Mouse (Mus musculus) heart, adult 2 months (tissue): ENCODE results near the gene Plin1. TPM values are rescaled to one million over a fixed set of nuclear protein-coding genes. Genes with fewer than 3 reads are reported as not detected.

Experiments used
- DNase-seq, 2 experiments: peaks; one replicate each; pipeline ENCODE4 v3.0.0; 2021
- H3K27ac ChIP-seq: fragments of 200-600 bp; 2 replicates; pipeline ENCODE4 v1.8.1; 2022
- H3K27me3 ChIP-seq: fragments of 200-500 bp; 2 replicates; pipeline ENCODE4 v1.6.1; 2012; ENCODE audit warnings: mild to moderate bottlenecking, low read length, inconsistent platforms, mixed read lengths; ENCODE audit not compliant: control insufficient read depth, insufficient read depth
- H3K36me3 ChIP-seq: fragments of 200-500 bp; 2 replicates; pipeline ENCODE4 v1.6.1; 2012; ENCODE audit warnings: low read length, inconsistent platforms; ENCODE audit not compliant: control insufficient read depth, insufficient read depth
- H3K4me1 ChIP-seq: fragments of 200-500 bp; 2 replicates; pipeline ENCODE4 v1.6.1; 2011; ENCODE audit warnings: low read length; ENCODE audit not compliant: control insufficient read depth, insufficient read depth
- H3K4me3 ChIP-seq: fragments of 200-600 bp; 2 replicates; pipeline ENCODE4 v1.8.1; 2022
- H3K79me2 ChIP-seq: fragments of 200-500 bp; replicated peaks from 2 replicates; pipeline ENCODE4 v1.6.1; 2012; ENCODE audit warnings: mild to moderate bottlenecking, inconsistent platforms, low read length, moderate library complexity, mixed read lengths; ENCODE audit not compliant: control insufficient read depth, insufficient read depth
- H3K9ac ChIP-seq: fragments of 200-500 bp; 2 replicates; pipeline ENCODE4 v1.6.1; 2012; ENCODE audit warnings: low read depth, mild to moderate bottlenecking, control low read depth, inconsistent platforms, low read length, mixed read lengths
- CTCF ChIP-seq: fragments of 200-600 bp; IDR thresholded peaks from 2 replicates; pipeline ENCODE4 v1.8.1; 2022; ENCODE audit warnings: antibody characterized with exemption, mild to moderate bottlenecking, moderate library complexity
- EP300 ChIP-seq: fragments of 200-500 bp; IDR thresholded peaks from 2 replicates; pipeline ENCODE4 v1.6.1; 2011; ENCODE audit warnings: low read depth, low read length, control low read depth; ENCODE audit not compliant: insufficient read depth
- POLR2A ChIP-seq: fragments of 200-500 bp; IDR thresholded peaks from 2 replicates; pipeline ENCODE4 v1.6.1; 2011; ENCODE audit warnings: mild to moderate bottlenecking, low read depth, low read length, control low read depth; ENCODE audit not compliant: insufficient read depth
- WGBS: fragments of 180-500 bp; shearing (Covaris S2); methylation state at CpG from one replicate; pipeline ENCODE4 v1.1.7; 2018; 5-methylcytosine and 5-hydroxymethylcytosine counted together
- intact Hi-C: fragments of 180-260 bp; cut with DNase I; formaldehyde crosslinking; loops from one replicate; pipeline ENCODE4 v1.15.1; 2025
- polyA plus RNA-seq: library from polyadenylated mRNA; depleted of rRNA; stranded (reverse); fragments of >200 nt; gene quantifications from 2 replicates; pipeline ENCODE4 v1.2.3, GENCODE M21; 2012
- total RNA-seq, 2 experiments: library from RNA; stranded (reverse); gene quantifications; 2 replicates each; pipeline ENCODE4 v1.2.3; 2021

The Plin1 gene
- total and polyA plus RNA-seq, 3 experiments, result 6.8 to 55.2 (median 10.4) TPM

DNA sequence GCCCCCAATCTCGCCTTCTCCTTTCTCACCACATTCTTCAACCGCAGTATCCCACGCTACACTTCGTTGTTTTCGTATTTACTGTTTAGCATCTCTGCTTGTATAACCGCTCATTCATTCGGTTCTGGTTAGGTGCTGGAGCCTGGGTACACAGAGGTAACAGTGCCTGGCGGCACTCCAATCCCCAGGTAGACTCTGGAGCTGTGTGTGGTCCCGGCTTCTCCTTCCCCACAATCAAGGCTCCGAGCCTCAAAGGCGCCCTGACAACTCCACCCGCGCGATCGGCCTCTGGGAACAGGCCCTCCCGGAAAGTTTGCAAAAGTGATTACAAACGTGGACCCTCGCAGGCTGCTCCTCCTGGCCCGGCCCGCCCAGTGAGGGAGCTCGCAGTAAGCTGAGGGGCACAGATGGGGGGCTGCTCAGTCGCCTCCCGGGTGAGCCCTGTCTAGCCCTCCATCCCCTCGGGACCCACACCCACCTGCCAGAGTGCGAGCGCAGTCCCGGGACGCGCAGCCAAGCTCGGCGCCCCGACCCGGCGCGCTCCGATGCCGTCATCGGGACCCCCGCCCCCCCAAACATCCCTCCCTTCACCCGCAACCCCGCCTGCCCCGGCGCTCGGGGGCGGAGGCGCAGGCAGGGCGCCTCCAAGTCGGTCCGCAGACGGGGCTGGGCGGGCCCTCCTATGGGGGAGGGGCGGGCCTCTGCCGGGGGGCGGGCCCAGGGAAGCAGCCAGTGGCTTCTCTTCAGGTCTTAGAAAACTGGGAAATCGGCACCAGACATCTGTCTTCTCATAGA lies 17.3 kb downstream of the Plin1 start, which contains the start of gene Kif7:
TSS of gene Kif7 (minus strand) at position 534 of the 795 bp plus-strand sequence.
- Histone ChIP-seq H3K9ac (peak within 1 kb of the TSS; percentile 86), H3K4me1 (no peaks in the 10 kb centered on the region; the same call in 1 of the 2 replicates), H3K4me3 (peak within 1 kb of the TSS; percentile 80), H3K36me3 (no peaks in the 10 kb centered on the region), H3K27me3 (no peaks in the 10 kb centered on the region), H3K27ac (no peak within 1 kb of the TSS; the same call in 1 of the 2 replicates), H3K79me2 (no peaks in the 10 kb centered on the region)
- peak; percentile 87 for DNase-seq
- TF ChIP-seq EP300 (no peak), POLR2A (no peak), CTCF (no peak)
- 2% methylated on average over 44 of the region's 55 CpGs for WGBS
- intact Hi-C loops, result no loop called here

GRCm38 (mm10) chr7:79710831-79711230 lies 21.9 kb downstream of the Plin1 start:
- no peak for DNase-seq
- Histone ChIP-seq H3K4me3 (no peak overlapping the region), H3K27me3 (peaks cover 5% of the 10 kb centered on the region; the same call in 1 of the 2 replicates), H3K79me2 (no peaks in the 10 kb centered on the region), H3K4me1 (no peaks in the 10 kb centered on the region; the same call in 1 of the 2 replicates), H3K27ac (no peak overlapping the region), H3K36me3 (no peaks in the 10 kb centered on the region), H3K9ac (no peak overlapping the region)
- intact Hi-C loops, result no loop called here
- WGBS, result 69% methylated on average over 17 of the region's 17 CpGs
- TF ChIP-seq POLR2A, result no peak
- no peak for TF ChIP-seq CTCF
- TF ChIP-seq EP300, result no peak

DNA sequence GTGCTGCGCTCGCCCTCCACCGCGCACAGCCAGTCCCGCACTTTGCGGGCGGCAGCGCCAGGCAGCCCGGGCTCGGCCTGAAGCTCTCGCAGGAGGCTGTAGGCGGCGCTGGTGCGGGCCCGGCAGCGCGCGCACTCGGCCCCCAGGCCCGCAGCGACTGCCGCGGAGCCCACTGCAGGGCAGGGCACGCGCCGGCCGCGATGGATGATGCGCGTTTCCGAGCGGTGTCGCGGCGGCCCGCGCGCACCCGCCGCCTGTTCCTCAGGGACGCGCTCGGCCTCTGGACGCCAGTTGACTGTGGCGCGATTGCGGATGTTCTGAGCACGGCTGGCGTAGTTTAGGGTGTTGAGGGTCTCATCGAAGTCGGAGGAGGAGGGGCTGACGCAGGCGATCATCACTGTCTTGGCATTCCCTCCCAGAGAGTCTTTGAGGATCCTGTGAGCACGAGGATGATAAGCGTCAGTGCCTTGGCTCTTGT lies 22.5 kb downstream of the Plin1 start:
- no peak for TF ChIP-seq POLR2A
- TF ChIP-seq CTCF, result peak; percentile 62
- no peak for TF ChIP-seq EP300
- Histone ChIP-seq H3K36me3 (no peaks in the 10 kb centered on the region), H3K4me3 (peak overlapping the region; percentile 7; the same call in 1 of the 2 replicates), H3K4me1 (no peaks in the 10 kb centered on the region), H3K79me2 (no peaks in the 10 kb centered on the region), H3K27me3 (peaks cover 5% of the 10 kb centered on the region; the same call in 1 of the 2 replicates), H3K9ac (peak overlapping the region; percentile 55; the same call in 1 of the 2 replicates), H3K27ac (no peak overlapping the region)
- no peak for DNase-seq
- WGBS, result 14% methylated on average over 55 of the region's 55 CpGs
- intact Hi-C loops, result no loop called here

DNA sequence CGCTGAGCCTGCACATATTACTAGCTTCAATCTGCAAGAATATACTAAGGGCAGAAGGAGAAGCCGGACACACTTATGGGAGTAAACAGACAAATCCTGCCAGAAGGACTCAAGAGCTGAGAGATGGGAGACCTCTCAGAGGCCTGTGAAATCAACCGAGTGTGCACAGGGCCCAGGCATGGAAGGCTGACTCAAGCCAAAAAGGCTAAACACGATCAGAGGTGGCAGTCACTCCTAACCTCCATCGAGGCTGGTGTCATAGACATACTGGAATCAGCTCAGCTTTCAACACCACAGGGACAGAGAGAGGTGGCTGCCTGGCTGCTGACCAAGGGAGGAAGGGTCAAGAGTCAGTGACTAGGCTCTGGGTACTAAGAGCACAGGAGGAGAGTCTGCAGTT lies 27.5 kb downstream of the Plin1 start:
- no peaks in the 10 kb centered on the region for H3K4me1 ChIP-seq
- 77% methylated on average over 5 of the region's 5 CpGs for WGBS
- H3K27me3 ChIP-seq, result peaks cover 3% of the 10 kb centered on the region; the same call in 1 of the 2 replicates
- no peak for TF ChIP-seq CTCF
- TF ChIP-seq POLR2A, result no peak
- DNase-seq, result no peak
- H3K9ac ChIP-seq, result no peak overlapping the region
- no peak overlapping the region for H3K4me3 ChIP-seq
- H3K79me2 ChIP-seq, result no peaks in the 10 kb centered on the region
- intact Hi-C loops, result no loop called here
- H3K27ac ChIP-seq, result no peak overlapping the region
- H3K36me3 ChIP-seq, result no peaks in the 10 kb centered on the region

DNA sequence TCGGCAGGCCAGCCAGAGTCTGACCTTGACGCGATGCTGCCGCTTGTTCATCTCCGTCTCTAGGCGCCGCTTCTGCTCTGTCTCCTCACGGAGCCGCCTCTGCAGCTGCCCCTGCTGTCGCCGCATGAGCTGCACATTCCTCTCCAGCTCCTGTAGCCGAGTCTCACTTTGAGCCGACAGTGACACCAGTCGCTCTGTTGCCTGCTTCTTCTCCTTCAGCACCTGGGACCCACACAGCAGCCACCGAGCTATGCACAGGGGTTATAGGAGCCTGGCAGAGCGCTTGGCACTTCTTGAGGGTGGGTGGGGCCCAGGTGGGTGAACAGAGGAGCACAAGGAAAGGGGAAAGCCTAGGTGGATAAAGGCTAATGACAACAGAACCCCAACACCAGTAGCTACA lies 29.9 kb downstream of the Plin1 start:
- TF ChIP-seq CTCF, result no peak
- intact Hi-C loops, result no loop called here
- H3K9ac ChIP-seq, result no peak overlapping the region
- 70% methylated on average over 16 of the region's 16 CpGs for WGBS
- no peak overlapping the region for H3K27ac ChIP-seq
- no peaks in the 10 kb centered on the region for H3K27me3 ChIP-seq
- no peaks in the 10 kb centered on the region for H3K36me3 ChIP-seq
- no peaks in the 10 kb centered on the region for H3K79me2 ChIP-seq
- H3K4me3 ChIP-seq, result no peak overlapping the region
- H3K4me1 ChIP-seq, result no peaks in the 10 kb centered on the region
- no peak for DNase-seq

DNA sequence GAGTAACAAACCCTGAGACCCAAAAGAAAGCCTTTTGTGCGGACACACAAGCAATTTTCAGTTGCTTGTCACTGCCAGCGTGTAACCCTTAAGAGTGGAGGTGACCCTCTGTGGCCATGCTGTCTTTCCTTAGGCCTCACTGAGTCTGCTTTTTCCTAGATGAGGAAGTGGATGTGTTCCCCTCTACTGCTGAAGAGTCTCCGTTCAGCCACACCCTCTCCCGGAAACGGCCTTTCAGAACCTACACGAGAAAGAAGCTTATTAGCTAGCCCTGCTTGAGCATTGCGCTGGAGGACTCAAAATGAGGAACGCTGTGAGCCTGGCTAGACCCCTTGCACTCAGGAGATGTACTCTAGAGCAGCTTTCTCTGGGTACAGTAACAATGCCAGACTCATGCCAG lies 36.2 kb downstream of the Plin1 start:
- Histone ChIP-seq H3K79me2 (no peaks in the 10 kb centered on the region), H3K9ac (no peak overlapping the region), H3K4me1 (no peaks in the 10 kb centered on the region), H3K27me3 (no peaks in the 10 kb centered on the region), H3K36me3 (no peaks in the 10 kb centered on the region), H3K4me3 (no peak overlapping the region), H3K27ac (no peak overlapping the region)
- WGBS, result 80% methylated on average over 8 of the region's 8 CpGs
- TF ChIP-seq CTCF (no peak), EP300 (no peak), POLR2A (no peak)
- intact Hi-C loops, result no loop called here
- no peak for DNase-seq
